Mouse (Mus musculus) liver, embryonic 11.5 days (tissue): ENCODE data around the gene Ccdc57. TPM values are rescaled to one million over a fixed set of nuclear protein-coding genes. Genes with fewer than 3 reads are reported as not detected.

Experiments used
- ATAC-seq: fragments of 200-750 bp; cut with Nextera tagmentation; replicated peaks from 2 replicates; pipeline ENCODE4 v1.8.0; 2017; ENCODE audit warnings: moderate number of reproducible peaks, mild to moderate bottlenecking, moderate TSS enrichment, moderate library complexity; ENCODE audit not compliant: low FRiP score
- DNase-seq: peaks from one replicate; pipeline ENCODE4 v3.0.0-alpha.2; 2017; ENCODE audit warnings: low spot score
- H3K27ac ChIP-seq: fragments of 300-500 bp; sonication (generic); 2 replicates; pipeline ENCODE4 v1.5.1; 2014; ENCODE audit warnings: mild to moderate bottlenecking, low read depth, low read length, control low read depth
- H3K27me3 ChIP-seq: fragments of 300-500 bp; sonication (generic); replicated peaks from 2 replicates; pipeline ENCODE4 v1.6.1; 2014; ENCODE audit warnings: low read length, mixed read lengths; ENCODE audit not compliant: control insufficient read depth, insufficient read depth
- H3K36me3 ChIP-seq: fragments of 300-500 bp; sonication (generic); 2 replicates; pipeline ENCODE4 v1.6.1; 2014; ENCODE audit warnings: mild to moderate bottlenecking, low read length, moderate library complexity, mixed read lengths; ENCODE audit not compliant: control insufficient read depth, insufficient read depth
- H3K4me1 ChIP-seq: fragments of 300-500 bp; sonication (generic); replicated peaks from 2 replicates; pipeline ENCODE4 v1.6.1; 2014; ENCODE audit warnings: low read length, mixed read lengths; ENCODE audit not compliant: control insufficient read depth, insufficient read depth
- H3K4me2 ChIP-seq: fragments of 300-500 bp; sonication (generic); 2 replicates; pipeline ENCODE4 v1.6.1; 2014; ENCODE audit warnings: mild to moderate bottlenecking, control low read depth, moderate library complexity
- H3K4me3 ChIP-seq: fragments of 300-500 bp; sonication (generic); 2 replicates; pipeline ENCODE4 v1.5.1; 2014; ENCODE audit warnings: low read depth, low read length, control low read depth
- H3K9ac ChIP-seq: fragments of 300-500 bp; sonication (generic); 2 replicates; pipeline ENCODE4 v1.6.1; 2014; ENCODE audit warnings: low read depth, low read length, control low read depth
- H3K9me3 ChIP-seq: fragments of 300-500 bp; sonication (generic); 2 replicates; pipeline ENCODE4 v1.6.1; 2016; ENCODE audit warnings: low read length, inconsistent platforms, mixed read lengths; ENCODE audit not compliant: control insufficient read depth
- WGBS: fragments of 180-500 bp; shearing (Covaris S2); extraction: QIAGEN DNeasy Blood & Tissue Kit; methylation state at CpG from one replicate; pipeline ENCODE4 v1.1.7; 2014; 5-methylcytosine and 5-hydroxymethylcytosine counted together
- polyA plus RNA-seq: library from polyadenylated mRNA; unstranded; fragments of >200 nt; fragmentation: Nextera tagmentation; extraction: Ambion mirVana; gene quantifications from 2 replicates; pipeline ENCODE4 v1.2.1, GENCODE M21; 2014

Ccdc57 gene
- polyA plus RNA-seq, 1 experiment from 2014 or later: 4.7 TPM

GRCm38 (mm10) chr11:120819556-120819955 is 113.1 kb downstream of the Ccdc57 start:
- H3K27me3 ChIP-seq: no peaks in the 10 kb centered on the region
- H3K36me3 ChIP-seq: peaks cover 77% of the 10 kb centered on the region
- 98% methylated on average over 6 of the region's 6 CpGs for WGBS
- no peak for DNase-seq
- no peak overlapping the region for H3K4me3 ChIP-seq
- H3K4me1 ChIP-seq: peaks cover 20% of the 10 kb centered on the region
- no peak for ATAC-seq
- H3K9me3 ChIP-seq: no peaks in the 10 kb centered on the region
- no peak overlapping the region for H3K4me2 ChIP-seq
- H3K27ac ChIP-seq: no peak overlapping the region
- no peak overlapping the region for H3K9ac ChIP-seq

- H3K27ac ChIP-seq: no peak overlapping the region
- WGBS: 91% methylated on average over 13 of the region's 13 CpGs
- H3K4me2 ChIP-seq: no peak overlapping the region
- no peak for ATAC-seq
- peaks cover 90% of the 10 kb centered on the region for H3K36me3 ChIP-seq
- H3K9ac ChIP-seq: no peak overlapping the region
- peaks cover 20% of the 10 kb centered on the region for H3K4me1 ChIP-seq
- H3K9me3 ChIP-seq: no peaks in the 10 kb centered on the region
- no peaks in the 10 kb centered on the region for H3K27me3 ChIP-seq
- no peak for DNase-seq
- no peak overlapping the region for H3K4me3 ChIP-seq
Observed at GRCm38 (mm10) chr11:120818251-120818650, 114.4 kb downstream of the Ccdc57 start.

- Histone ChIP-seq H3K4me2 (no peak overlapping the region), H3K9ac (no peak overlapping the region), H3K27me3 (no peaks in the 10 kb centered on the region), H3K9me3 (no peaks in the 10 kb centered on the region), H3K36me3 (peaks cover 99% of the 10 kb centered on the region), H3K27ac (no peak overlapping the region), H3K4me3 (no peak overlapping the region), H3K4me1 (peaks cover 14% of the 10 kb centered on the region)
- DNase-seq (no peak), ATAC-seq (no peak)
- 96% methylated on average over 6 of the region's 6 CpGs for WGBS
Observed at GRCm38 (mm10) chr11:120817358-120817757, 115.3 kb downstream of the Ccdc57 start.

- Histone ChIP-seq H3K27me3 (no peaks in the 10 kb centered on the region), H3K36me3 (peaks cover 100% of the 10 kb centered on the region), H3K9me3 (no peaks in the 10 kb centered on the region), H3K4me3 (no peak overlapping the region), H3K27ac (no peak overlapping the region; the same call in 1 of the 2 replicates), H3K9ac (no peak overlapping the region), H3K4me1 (no peaks in the 10 kb centered on the region), H3K4me2 (no peak overlapping the region)
- DNase-seq: no peak
- 95% methylated on average over 16 of the region's 16 CpGs for WGBS
- ATAC-seq: no peak
Observed at GRCm38 (mm10) chr11:120812068-120812467, 120.6 kb downstream of the Ccdc57 start.

- DNase-seq: no peak
- H3K9me3 ChIP-seq: no peaks in the 10 kb centered on the region
- no peak overlapping the region for H3K4me3 ChIP-seq
- no peaks in the 10 kb centered on the region for H3K27me3 ChIP-seq
- no peak overlapping the region for H3K4me2 ChIP-seq
- no peaks in the 10 kb centered on the region for H3K4me1 ChIP-seq
- peaks cover 70% of the 10 kb centered on the region for H3K36me3 ChIP-seq
- no peak overlapping the region for H3K27ac ChIP-seq
- ATAC-seq: no peak
- 81% methylated on average over 12 of the region's 12 CpGs for WGBS
- H3K9ac ChIP-seq: no peak overlapping the region
Observed at GRCm38 (mm10) chr11:120808010-120808409, 124.7 kb downstream of the Ccdc57 start.

- ATAC-seq: no peak
- WGBS: 85% methylated on average over 7 of the region's 7 CpGs
- no peak overlapping the region for H3K27ac ChIP-seq
- peaks cover 46% of the 10 kb centered on the region for H3K36me3 ChIP-seq
- no peak for DNase-seq
- no peak overlapping the region for H3K4me3 ChIP-seq
- H3K27me3 ChIP-seq: no peaks in the 10 kb centered on the region
- no peak overlapping the region for H3K4me2 ChIP-seq
- H3K4me1 ChIP-seq: no peaks in the 10 kb centered on the region
- no peak overlapping the region for H3K9ac ChIP-seq
- no peaks in the 10 kb centered on the region for H3K9me3 ChIP-seq
Observed at GRCm38 (mm10) chr11:120805375-120806298, 127.0 kb downstream of the Ccdc57 start.

- Histone ChIP-seq H3K9ac (no peak overlapping the region), H3K27ac (no peak overlapping the region), H3K4me3 (no peak overlapping the region), H3K4me2 (no peak overlapping the region), H3K9me3 (no peaks in the 10 kb centered on the region), H3K36me3 (peaks cover 37% of the 10 kb centered on the region), H3K4me1 (peaks cover 5% of the 10 kb centered on the region; the same call in 1 of the 2 replicates), H3K27me3 (no peaks in the 10 kb centered on the region)
- 69% methylated on average over 4 of the region's 4 CpGs for WGBS
- DNase-seq (no peak), ATAC-seq (no peak)
Observed at GRCm38 (mm10) chr11:120804769-120805168, 127.9 kb downstream of the Ccdc57 start.

- Histone ChIP-seq H3K4me2 (no peak overlapping the region), H3K36me3 (peaks cover 32% of the 10 kb centered on the region), H3K27me3 (no peaks in the 10 kb centered on the region), H3K27ac (no peak overlapping the region), H3K9ac (no peak overlapping the region), H3K4me3 (no peak overlapping the region), H3K9me3 (no peaks in the 10 kb centered on the region), H3K4me1 (peaks cover 5% of the 10 kb centered on the region; the same call in 1 of the 2 replicates)
- ATAC-seq (no peak), DNase-seq (no peak)
- WGBS: 72% methylated on average over 7 of the region's 7 CpGs
Observed at GRCm38 (mm10) chr11:120804274-120804673, 128.4 kb downstream of the Ccdc57 start.
